Mouse (Mus musculus) bone marrow macrophage, adult 2 months (primary cell): ENCODE data around the gene Hipk2.

ENCODE experiments used
- CTCF ChIP-seq: IDR thresholded peaks from 2 replicates; pipeline ENCODE4 v1.5.1; 2012; ENCODE audit warnings: low read depth, mild to moderate bottlenecking, low read length, moderate library complexity
- POLR2A ChIP-seq: IDR thresholded peaks from 2 replicates; pipeline ENCODE4 v1.6.1; 2012; ENCODE audit warnings: mild to moderate bottlenecking, low read depth, low read length, borderline replicate concordance

GRCm38 (mm10) chr6:38833721-38834120 lies 42.2 kb downstream of the Hipk2 start:
- TF ChIP-seq CTCF (no peak), POLR2A (no peak)
